Mouse (Mus musculus): ENCODE measurements at regions not wholly inside any gene's neighbourhood (a gene's known extent, or its start where the extent isn't known, plus 50 kb on each side); places are given as distances from the start of the nearest gene placed in this dataset.

GRCm38 (mm10) chr11:18752512-18752911, 266.3 kb downstream of the Meis1 start:
- no peak overlapping the region for H3K4me3 ChIP-seq (replicated peaks; ENCODE audit: extremely low read depth, low read depth, low read length)
- 78% methylated on average over 2 of the region's 2 CpGs for WGBS
- TF ChIP-seq POLR2A (IDR thresholded peaks at IDR 0.05; ENCODE audit: borderline replicate concordance, extremely low read depth, low read depth, low read length) = no peak
- no peak for TF ChIP-seq CTCF (IDR thresholded peaks at IDR 0.05; ENCODE audit: insufficient read depth, low read length)
- H3K4me1 ChIP-seq (ENCODE audit: control insufficient read depth, insufficient read depth, low read length) = no peaks in the 10 kb centered on the region; the same call in 1 of the 2 replicates
- no peak for DNase-seq

- no peak overlapping the region for H3K4me3 ChIP-seq (replicated peaks; ENCODE audit: extremely low read depth, low read depth, low read length)
- no peaks in the 10 kb centered on the region; the same call in 1 of the 2 replicates for H3K4me1 ChIP-seq (ENCODE audit: control insufficient read depth, insufficient read depth, low read length)
- no peak for DNase-seq
- TF ChIP-seq CTCF (IDR thresholded peaks at IDR 0.05; ENCODE audit: insufficient read depth, low read length) = no peak
- TF ChIP-seq POLR2A (IDR thresholded peaks at IDR 0.05; ENCODE audit: borderline replicate concordance, extremely low read depth, low read depth, low read length) = no peak
- WGBS = 20% methylated on average over 20 of the region's 20 CpGs
Measured at GRCm38 (mm10) chr11:18750911-18751841, 267.6 kb downstream of the Meis1 start.

- TF ChIP-seq CTCF (IDR thresholded peaks at IDR 0.05; ENCODE audit: insufficient read depth, low read length) (no peak), POLR2A (IDR thresholded peaks at IDR 0.05; ENCODE audit: borderline replicate concordance, extremely low read depth, low read depth, low read length) (no peak)
- Histone ChIP-seq H3K4me3 (replicated peaks; ENCODE audit: extremely low read depth, low read depth, low read length) (no peak overlapping the region), H3K4me1 (ENCODE audit: control insufficient read depth, insufficient read depth, low read length) (no peaks in the 10 kb centered on the region; the same call in 1 of the 2 replicates)
- 84% methylated on average over 2 of the region's 2 CpGs for WGBS
- DNase-seq = no peak
Measured at GRCm38 (mm10) chr11:18750080-18750375, 268.8 kb downstream of the Meis1 start.

- Histone ChIP-seq H3K4me1 (ENCODE audit: control insufficient read depth, insufficient read depth, low read length) (no peaks in the 10 kb centered on the region; the same call in 1 of the 2 replicates), H3K4me3 (replicated peaks; ENCODE audit: extremely low read depth, low read depth, low read length) (no peak overlapping the region)
- TF ChIP-seq POLR2A (IDR thresholded peaks at IDR 0.05; ENCODE audit: borderline replicate concordance, extremely low read depth, low read depth, low read length) = no peak
- no peak for TF ChIP-seq CTCF (IDR thresholded peaks at IDR 0.05; ENCODE audit: insufficient read depth, low read length)
- no peak for DNase-seq
- 81% methylated on average over 9 of the region's 9 CpGs for WGBS
Measured at GRCm38 (mm10) chr11:18749265-18750079, 269.3 kb downstream of the Meis1 start.

GRCm38 (mm10) chr11:18747871-18748461, 270.8 kb downstream of the Meis1 start:
- Histone ChIP-seq H3K4me1 (ENCODE audit: control insufficient read depth, insufficient read depth, low read length) (no peaks in the 10 kb centered on the region; the same call in 1 of the 2 replicates), H3K4me3 (replicated peaks; ENCODE audit: extremely low read depth, low read depth, low read length) (no peak overlapping the region)
- 62% methylated on average over 7 of the region's 7 CpGs for WGBS
- TF ChIP-seq CTCF (IDR thresholded peaks at IDR 0.05; ENCODE audit: insufficient read depth, low read length) (no peak), POLR2A (IDR thresholded peaks at IDR 0.05; ENCODE audit: borderline replicate concordance, extremely low read depth, low read depth, low read length) (no peak)
- no peak for DNase-seq

- WGBS = 74% methylated on average over 9 of the region's 9 CpGs
- no peak overlapping the region for H3K4me3 ChIP-seq (replicated peaks; ENCODE audit: extremely low read depth, low read depth, low read length)
- no peak for DNase-seq
- H3K4me1 ChIP-seq (ENCODE audit: control insufficient read depth, insufficient read depth, low read length) = no peaks in the 10 kb centered on the region; the same call in 1 of the 2 replicates
- TF ChIP-seq CTCF (IDR thresholded peaks at IDR 0.05; ENCODE audit: insufficient read depth, low read length) (no peak), POLR2A (IDR thresholded peaks at IDR 0.05; ENCODE audit: borderline replicate concordance, extremely low read depth, low read depth, low read length) (no peak)
Measured at GRCm38 (mm10) chr11:18747361-18747760, 271.4 kb downstream of the Meis1 start.

GRCm38 (mm10) chr11:18746486-18746885, 272.3 kb downstream of the Meis1 start:
- DNase-seq = no peak
- no peak for TF ChIP-seq CTCF (IDR thresholded peaks at IDR 0.05; ENCODE audit: insufficient read depth, low read length)
- TF ChIP-seq POLR2A (IDR thresholded peaks at IDR 0.05; ENCODE audit: borderline replicate concordance, extremely low read depth, low read depth, low read length) = no peak
- Histone ChIP-seq H3K4me1 (ENCODE audit: control insufficient read depth, insufficient read depth, low read length) (no peaks in the 10 kb centered on the region; the same call in 1 of the 2 replicates), H3K4me3 (replicated peaks; ENCODE audit: extremely low read depth, low read depth, low read length) (no peak overlapping the region)
- 81% methylated on average over 5 of the region's 5 CpGs for WGBS

- 35% methylated on average over 10 of the region's 10 CpGs for WGBS
- no peak for DNase-seq
- Histone ChIP-seq H3K4me1 (ENCODE audit: control insufficient read depth, insufficient read depth, low read length) (no peaks in the 10 kb centered on the region; the same call in 1 of the 2 replicates), H3K4me3 (replicated peaks; ENCODE audit: extremely low read depth, low read depth, low read length) (no peak overlapping the region)
- TF ChIP-seq CTCF (IDR thresholded peaks at IDR 0.05; ENCODE audit: insufficient read depth, low read length) (no peak), POLR2A (IDR thresholded peaks at IDR 0.05; ENCODE audit: borderline replicate concordance, extremely low read depth, low read depth, low read length) (no peak)
Measured at GRCm38 (mm10) chr11:18745840-18746239, 272.9 kb downstream of the Meis1 start.

Data from lung, adult 2 months (tissue).